Mouse (Mus musculus): ENCODE measurements around the gene Gm28576.
"Not testable (repeated sequence)": the region's sequence is repeated elsewhere in the genome, so short reads cannot be mapped to it uniquely, and the experiment has no call there.

The Gm28576 gene

GRCm38 (mm10) chrY:7722641-7723040, at the start of gene Gm28576:
TSS of gene Gm28576 (plus strand) at chrY:7722941.
- DNase-seq (ENCODE audit: low read depth), result not testable (repeated sequence)

Data from 416B (cell line).